29 mouse cellular contexts compared by ENCODE assay signal in genomic region chr2:59840191-59840590, GRCm38 (mm10). TPM values are rescaled to one million over a fixed set of nuclear protein-coding genes. Genes with fewer than 3 reads are reported as not detected.
DNase-seq lines count a peak whose midpoint lies in the region; ATAC-seq and TF ChIP-seq lines count a peak whose summit lies in the region.
"Had no signal": no experiment of that assay in that cellular context is flagged by ENCODE, and none has a peak within 500 bp of the region (broad histone marks: within the 10 kb centered on the region; RNA-seq: fewer than 3 reads in every experiment).

No protein-coding gene starts in this region.

- WGBS in heart, adult 2 months = 84% methylated on average over 4 of the region's 4 CpGs
- WGBS in heart, embryonic 11.5 days (ENCODE audit: insufficient replicate concordance) = 78% methylated on average over 4 of the region's 4 CpGs
- WGBS in neural tube, embryonic 13.5 days = 41% methylated on average over 4 of the region's 4 CpGs
- WGBS in hindbrain, embryonic 16.5 days = 27% methylated on average over 4 of the region's 4 CpGs
- 27% methylated on average over 4 of the region's 4 CpGs for WGBS in neural tube, embryonic 15.5 days

- no peak for TF ChIP-seq POLR2A in heart, adult 2 months (IDR thresholded peaks at IDR 0.05; ENCODE audit: insufficient read depth, low read depth, low read length)

- DNase-seq in heart, adult 2 months = no peak
- no peak for DNase-seq in neural tube, embryonic 10.5 days (ENCODE audit: extremely low spot score, low spot score)
- DNase-seq in frontal cortex, postnatal 36 days (ENCODE audit: low spot score in 2 of 2) = no peak
- no peak for DNase-seq in testis, postnatal 10 days (ENCODE audit: low spot score)
- DNase-seq: adrenal gland, adult 2 months; B cell, adult 2 months; cerebellum, adult 8-10 months; gastrocnemius, postnatal 36 days; heart, postnatal 36 days; kidney, adult 8-10 months; kidney, postnatal 10 days; liver; right cerebral cortex, postnatal 14 days had no signal

- peaks cover 11% of the 10 kb centered on the region for H3K4me1 ChIP-seq in heart, adult 2 months (ENCODE audit: control insufficient read depth, insufficient read depth, low read length)
- peaks cover 16% of the 10 kb centered on the region for H3K4me1 ChIP-seq in heart, embryonic 11.5 days (ENCODE audit: control insufficient read depth, insufficient read depth, low read length)
- peaks cover 25% of the 10 kb centered on the region for H3K4me1 ChIP-seq in neural tube, embryonic 13.5 days (replicated peaks)
- peaks cover 12% of the 10 kb centered on the region for H3K4me1 ChIP-seq in hindbrain, embryonic 16.5 days (ENCODE audit: control insufficient read depth, insufficient read depth, low read depth, low read length)
- H3K4me1 ChIP-seq in neural tube, embryonic 15.5 days = peaks cover 12% of the 10 kb centered on the region

- no peak for TF ChIP-seq CTCF in heart, adult 2 months (IDR thresholded peaks at IDR 0.05)

- H3K36me3 ChIP-seq in heart, adult 2 months (ENCODE audit: control insufficient read depth, insufficient read depth, low read length) = peaks cover 6% of the 10 kb centered on the region
- H3K36me3 ChIP-seq in heart, embryonic 11.5 days (ENCODE audit: control insufficient read depth, insufficient read depth, low read length) = peaks cover 42% of the 10 kb centered on the region
- H3K36me3 ChIP-seq in neural tube, embryonic 13.5 days = peaks cover 29% of the 10 kb centered on the region
- H3K36me3 ChIP-seq in hindbrain, embryonic 16.5 days (ENCODE audit: control insufficient read depth, insufficient read depth, low read length) = 0 out of 2 replicates have a peak, but pooled peaks cover 2% of the 10 kb centered on the region
- peaks cover 10% of the 10 kb centered on the region; the same call in 1 of the 2 replicates for H3K36me3 ChIP-seq in neural tube, embryonic 15.5 days
- H3K36me3 ChIP-seq: forebrain, embryonic 15.5 days; G1E had no signal

- no peak overlapping the region for H3K4me2 ChIP-seq in heart, embryonic 11.5 days
- no peak overlapping the region for H3K4me2 ChIP-seq in neural tube, embryonic 13.5 days
- H3K4me2 ChIP-seq in hindbrain, embryonic 16.5 days (ENCODE audit: low read length) = no peak overlapping the region
- no peak overlapping the region for H3K4me2 ChIP-seq in neural tube, embryonic 15.5 days
- H3K4me2 ChIP-seq: forebrain, embryonic 15.5 days; heart, embryonic 15.5 days; intestine, embryonic 15.5 days; liver, embryonic 15.5 days; lung, embryonic 15.5 days had no signal

- no peaks in the 10 kb centered on the region for H3K27me3 ChIP-seq in heart, adult 2 months (ENCODE audit: control insufficient read depth, insufficient read depth, low read length)
- no peaks in the 10 kb centered on the region for H3K27me3 ChIP-seq in heart, embryonic 11.5 days (ENCODE audit: control insufficient read depth, insufficient read depth, low read length)
- no peaks in the 10 kb centered on the region for H3K27me3 ChIP-seq in neural tube, embryonic 13.5 days
- no peaks in the 10 kb centered on the region for H3K27me3 ChIP-seq in hindbrain, embryonic 16.5 days (replicated peaks; ENCODE audit: control insufficient read depth, insufficient read depth, low read length)
- no peaks in the 10 kb centered on the region for H3K27me3 ChIP-seq in neural tube, embryonic 15.5 days (replicated peaks)
- H3K27me3 ChIP-seq: CH12.LX; forebrain, embryonic 15.5 days; heart, embryonic 15.5 days; intestine, embryonic 15.5 days; liver, embryonic 15.5 days; lung, embryonic 15.5 days had no signal

- peak overlapping the region; percentile 88 for H3K27ac ChIP-seq in heart, adult 2 months
- no peak overlapping the region for H3K27ac ChIP-seq in heart, embryonic 11.5 days (ENCODE audit: low read depth, low read length)
- H3K27ac ChIP-seq in neural tube, embryonic 13.5 days (replicated peaks) = peak overlapping the region; percentile 78
- peak overlapping the region; percentile 61; the same call in 1 of the 2 replicates for H3K27ac ChIP-seq in hindbrain, embryonic 16.5 days (ENCODE audit: low read depth, low read length)
- H3K27ac ChIP-seq in neural tube, embryonic 15.5 days (replicated peaks) = peak overlapping the region; percentile 69
- H3K27ac ChIP-seq: forebrain, embryonic 15.5 days; left cerebral cortex, adult 2 months; liver, embryonic 15.5 days; macrophage had no signal

- no peak for ATAC-seq in heart, embryonic 11.5 days (replicated peaks; ENCODE audit: insufficient number of reproducible peaks, low FRiP score, low TSS enrichment)
- no peak for ATAC-seq in neural tube, embryonic 13.5 days (ENCODE audit: low read depth)
- no peak for ATAC-seq in hindbrain, embryonic 16.5 days
- no peak for ATAC-seq in neural tube, embryonic 15.5 days (ENCODE audit: low FRiP score)
- ATAC-seq: forebrain, embryonic 15.5 days had no signal

- no peak for TF ChIP-seq EP300 in heart, adult 2 months (IDR thresholded peaks at IDR 0.05; ENCODE audit: insufficient read depth, low read depth, low read length)

- H3K4me3 ChIP-seq in heart, adult 2 months = no peak overlapping the region
- H3K4me3 ChIP-seq in heart, embryonic 11.5 days (ENCODE audit: low read depth, low read length) = no peak overlapping the region
- H3K4me3 ChIP-seq in neural tube, embryonic 13.5 days = no peak overlapping the region
- no peak overlapping the region for H3K4me3 ChIP-seq in hindbrain, embryonic 16.5 days (ENCODE audit: low read length)
- no peak overlapping the region for H3K4me3 ChIP-seq in neural tube, embryonic 15.5 days (replicated peaks)
- H3K4me3 ChIP-seq: erythroblast, embryonic 14.5 days; forebrain, embryonic 15.5 days; heart, embryonic 15.5 days; intestine, embryonic 15.5 days; left cerebral cortex, adult 2 months; limb, embryonic 10.5 days; liver, embryonic 15.5 days; lung, embryonic 15.5 days; myocyte had no signal

- H3K9me3 ChIP-seq in heart, embryonic 11.5 days (replicated peaks; ENCODE audit: control insufficient read depth, low read length) = no peaks in the 10 kb centered on the region
- no peaks in the 10 kb centered on the region for H3K9me3 ChIP-seq in neural tube, embryonic 13.5 days
- no peaks in the 10 kb centered on the region for H3K9me3 ChIP-seq in hindbrain, embryonic 16.5 days (ENCODE audit: control insufficient read depth, low read length)
- no peaks in the 10 kb centered on the region for H3K9me3 ChIP-seq in neural tube, embryonic 15.5 days (replicated peaks)
- H3K9me3 ChIP-seq: forebrain, embryonic 15.5 days; G1E; heart, embryonic 15.5 days; intestine, embryonic 15.5 days; limb, embryonic 10.5 days; liver, embryonic 15.5 days; lung, embryonic 15.5 days had no signal

- intact Hi-C loops in heart, adult 2 months (cut with DNase I) = loop anchor here (5.0 kb wide), 1 partner anchor 42 kb away; the partner anchor contains the start of gene Wdsub1

- no peak overlapping the region for H3K9ac ChIP-seq in heart, adult 2 months (ENCODE audit: low read depth, low read length)
- H3K9ac ChIP-seq in heart, embryonic 11.5 days (ENCODE audit: low read depth, low read length) = no peak overlapping the region
- no peak overlapping the region for H3K9ac ChIP-seq in neural tube, embryonic 13.5 days
- H3K9ac ChIP-seq in hindbrain, embryonic 16.5 days (ENCODE audit: low read depth, low read length) = no peak overlapping the region
- H3K9ac ChIP-seq in neural tube, embryonic 15.5 days (replicated peaks) = no peak overlapping the region
- H3K9ac ChIP-seq: forebrain, embryonic 15.5 days; heart, embryonic 15.5 days; liver, embryonic 15.5 days; lung, embryonic 15.5 days had no signal

- H3K79me2 ChIP-seq in heart, adult 2 months (replicated peaks; ENCODE audit: control insufficient read depth, insufficient read depth, low read length) = no peaks in the 10 kb centered on the region

RNA-seq across cellular contexts. Expression of gene Wdsub1, which starts 42.2 kb away (rescaled TPM):
- total RNA-seq in heart, adult 2 months (2021) = 10 to 100 TPM; 21.4 to 22.1 TPM
- polyA plus RNA-seq in heart, adult 2 months (2012; rRNA removed) = 47.7 and 65.8 TPM in 2 replicates
- polyA plus RNA-seq in heart, embryonic 11.5 days (2014; fragmentation: Nextera tagmentation; extraction: Ambion mirVana) = 44.5 and 53.8 TPM in 2 replicates
- 13.3 and 15.4 TPM in 2 replicates for polyA plus RNA-seq in neural tube, embryonic 13.5 days (2015; fragmentation: Nextera tagmentation; extraction: Ambion mirVana)
- polyA plus RNA-seq in hindbrain, embryonic 16.5 days (2015; fragmentation: Nextera tagmentation; extraction: Ambion mirVana) = 18.9 and 20.4 TPM in 2 replicates
- 15.9 and 20.0 TPM in 2 replicates for polyA plus RNA-seq in neural tube, embryonic 15.5 days (2015; fragmentation: Nextera tagmentation; extraction: Ambion mirVana)
